Mouse (Mus musculus) embryonic facial prominence, embryonic 11.5 days (tissue): ENCODE measurements around the gene Gm20388. TPM values are rescaled to one million over a fixed set of nuclear protein-coding genes. Genes with fewer than 3 reads are reported as not detected.

Source experiments
- ATAC-seq: fragments of 200-750 bp; cut with Nextera tagmentation; replicated peaks from 2 replicates; pipeline ENCODE4 v1.8.0; 2017; ENCODE audit warnings: low read depth; ENCODE audit not compliant: insufficient number of reproducible peaks, low FRiP score, low TSS enrichment
- DNase-seq: peaks from one replicate; pipeline ENCODE4 v3.0.0-alpha.2; 2015; ENCODE audit warnings: low spot score
- H3K27ac ChIP-seq: fragments of 300-500 bp; sonication (generic); replicated peaks from 2 replicates; pipeline ENCODE4 v1.5.1; 2014; ENCODE audit warnings: mild to moderate bottlenecking, low read depth, low read length, control low read depth
- H3K27me3 ChIP-seq: fragments of 300-500 bp; sonication (generic); 2 replicates; pipeline ENCODE4 v1.6.1; 2014; ENCODE audit warnings: mild to moderate bottlenecking, low read length, moderate library complexity, mixed read lengths; ENCODE audit not compliant: control insufficient read depth, insufficient read depth
- H3K36me3 ChIP-seq: fragments of 300-500 bp; sonication (generic); replicated peaks from 2 replicates; pipeline ENCODE4 v1.6.1; 2014; ENCODE audit warnings: low read depth, mild to moderate bottlenecking, low read length, moderate library complexity, mixed read lengths; ENCODE audit not compliant: control insufficient read depth, insufficient read depth
- H3K4me1 ChIP-seq: fragments of 300-500 bp; sonication (generic); 2 replicates; pipeline ENCODE4 v1.6.1; 2014; ENCODE audit warnings: low read length, mixed read lengths; ENCODE audit not compliant: control insufficient read depth, insufficient read depth
- H3K4me2 ChIP-seq: fragments of 300-500 bp; sonication (generic); 2 replicates; pipeline ENCODE4 v1.6.1; 2014; ENCODE audit warnings: low read depth, mild to moderate bottlenecking, control low read depth, low read length, moderate library complexity
- H3K4me3 ChIP-seq: fragments of 300-500 bp; sonication (generic); 2 replicates; pipeline ENCODE4 v1.5.1; 2014; ENCODE audit warnings: low read depth, low read length, control low read depth
- H3K9ac ChIP-seq: fragments of 300-500 bp; sonication (generic); replicated peaks from 2 replicates; pipeline ENCODE4 v1.6.1; 2014; ENCODE audit warnings: mild to moderate bottlenecking, control low read depth, low read length
- H3K9me3 ChIP-seq: fragments of 300-500 bp; sonication (generic); replicated peaks from 2 replicates; pipeline ENCODE4 v1.6.1; 2016; ENCODE audit warnings: mild to moderate bottlenecking, low read length, inconsistent platforms, mixed read lengths; ENCODE audit not compliant: control insufficient read depth
- WGBS: fragments of 180-500 bp; shearing (Covaris S2); extraction: QIAGEN DNeasy Blood & Tissue Kit; methylation state at CpG from one replicate; pipeline ENCODE4 v1.1.7; 2014; 5-methylcytosine and 5-hydroxymethylcytosine counted together
- polyA plus RNA-seq: library from polyadenylated mRNA; unstranded; fragments of >200 nt; fragmentation: Nextera tagmentation; extraction: Ambion mirVana; gene quantifications from 2 replicates; pipeline ENCODE4 v1.2.1, GENCODE M21; 2014

Gm20388 gene
- polyA plus RNA-seq, 1 experiment from 2014 or later, result 3.1 TPM

DNA sequence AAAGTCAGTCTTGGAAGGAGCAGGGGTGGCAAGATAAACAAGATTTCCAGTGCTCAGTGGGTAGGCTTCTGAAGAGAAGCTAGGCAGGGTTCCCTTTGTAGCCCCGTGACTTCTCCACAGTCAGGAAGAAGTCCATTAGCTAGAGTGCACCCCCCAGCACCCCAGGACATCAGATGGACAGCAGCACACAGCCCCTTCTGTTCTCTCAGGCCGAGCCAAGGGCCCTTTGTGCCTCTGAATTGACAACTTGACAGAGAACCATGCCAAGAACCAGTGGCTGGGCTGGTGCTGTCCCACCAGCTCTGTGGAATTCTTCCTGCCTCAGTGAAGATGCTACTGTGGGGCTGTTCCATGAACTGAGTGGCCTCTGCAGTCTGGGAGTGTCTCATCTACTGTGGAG is 1947.1 kb downstream of the Gm20388 start:
- DNase-seq (no peak), ATAC-seq (no peak)
- H3K9me3 ChIP-seq, result no peaks in the 10 kb centered on the region
- H3K9ac ChIP-seq, result no peak overlapping the region
- no peak overlapping the region for H3K4me3 ChIP-seq
- H3K27me3 ChIP-seq, result no peaks in the 10 kb centered on the region
- no peak overlapping the region for H3K4me2 ChIP-seq
- 30% methylated on average over 2 of the region's 2 CpGs for WGBS
- no peak overlapping the region for H3K27ac ChIP-seq
- H3K36me3 ChIP-seq, result no peaks in the 10 kb centered on the region
- no peaks in the 10 kb centered on the region for H3K4me1 ChIP-seq

DNA sequence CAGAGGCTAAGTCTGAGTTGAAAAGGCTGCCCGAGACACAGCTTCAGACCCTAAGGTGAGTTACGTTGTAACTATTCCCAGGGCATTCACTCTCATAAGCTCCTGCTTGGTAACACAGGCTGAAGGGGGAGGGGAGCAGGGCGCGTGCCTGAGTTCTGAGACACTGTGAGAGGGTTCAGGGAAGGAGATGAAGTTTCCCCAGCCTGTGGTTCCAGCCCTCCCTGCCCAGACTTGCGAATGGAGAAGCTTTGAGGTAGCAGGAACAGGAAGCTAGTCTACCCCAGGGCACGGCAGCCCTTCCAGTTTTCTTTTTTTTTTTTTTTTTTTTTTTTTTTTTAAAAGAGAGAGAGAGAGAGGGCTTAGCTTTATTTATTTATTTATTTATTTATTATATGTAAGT is 1950.6 kb downstream of the Gm20388 start:
- Histone ChIP-seq H3K9me3 (no peaks in the 10 kb centered on the region), H3K4me3 (no peak overlapping the region), H3K9ac (no peak overlapping the region), H3K4me1 (no peaks in the 10 kb centered on the region), H3K27me3 (no peaks in the 10 kb centered on the region), H3K4me2 (no peak overlapping the region), H3K27ac (no peak overlapping the region), H3K36me3 (no peaks in the 10 kb centered on the region)
- ATAC-seq (no peak), DNase-seq (peak; percentile 26)
- 46% methylated on average over 6 of the region's 6 CpGs for WGBS

DNA sequence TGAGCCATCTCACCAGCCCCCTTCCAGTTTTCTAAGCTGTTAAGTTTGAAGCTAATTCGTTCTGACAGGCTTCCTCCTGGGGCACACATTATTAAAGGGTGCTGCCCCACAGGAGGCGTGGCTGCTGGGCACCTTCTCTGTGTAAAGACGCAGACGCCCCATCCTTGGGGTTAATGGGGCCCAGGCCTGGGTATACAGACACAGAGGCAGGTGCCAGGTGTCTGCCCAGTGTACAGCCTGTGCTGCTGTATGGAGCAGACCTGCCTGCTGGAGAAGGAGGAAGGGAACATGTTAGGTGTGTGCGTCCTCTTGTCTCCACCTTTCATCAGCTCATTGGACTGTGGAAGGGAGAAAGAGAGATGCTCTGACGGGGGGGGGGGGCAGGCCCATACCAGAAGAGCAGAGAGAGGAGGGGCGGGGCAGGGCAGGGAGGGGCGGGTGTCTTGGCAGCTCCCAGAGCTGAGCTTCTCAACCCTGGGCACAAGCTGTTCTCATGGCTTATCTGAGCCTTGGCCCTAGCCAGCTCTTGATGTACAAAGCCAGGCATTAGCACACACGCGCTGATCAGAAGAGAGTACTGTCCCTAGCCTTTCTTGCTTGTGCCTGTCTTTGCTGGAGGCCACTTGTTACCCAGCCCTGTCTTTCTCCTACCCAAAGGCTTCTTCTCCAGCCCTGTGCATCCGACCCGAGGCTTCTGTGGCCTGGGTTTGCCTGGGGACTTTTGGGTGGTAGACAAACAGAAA is 1951.3 kb downstream of the Gm20388 start:
- H3K9me3 ChIP-seq, result no peaks in the 10 kb centered on the region
- H3K27ac ChIP-seq, result no peak overlapping the region
- no peaks in the 10 kb centered on the region for H3K36me3 ChIP-seq
- no peak overlapping the region for H3K4me3 ChIP-seq
- no peak overlapping the region for H3K4me2 ChIP-seq
- no peak for DNase-seq
- H3K9ac ChIP-seq, result no peak overlapping the region
- H3K4me1 ChIP-seq, result no peaks in the 10 kb centered on the region
- no peaks in the 10 kb centered on the region for H3K27me3 ChIP-seq
- WGBS, result 69% methylated on average over 11 of the region's 12 CpGs
- peak; percentile 64; the same call in 1 of the 2 replicates for ATAC-seq

DNA sequence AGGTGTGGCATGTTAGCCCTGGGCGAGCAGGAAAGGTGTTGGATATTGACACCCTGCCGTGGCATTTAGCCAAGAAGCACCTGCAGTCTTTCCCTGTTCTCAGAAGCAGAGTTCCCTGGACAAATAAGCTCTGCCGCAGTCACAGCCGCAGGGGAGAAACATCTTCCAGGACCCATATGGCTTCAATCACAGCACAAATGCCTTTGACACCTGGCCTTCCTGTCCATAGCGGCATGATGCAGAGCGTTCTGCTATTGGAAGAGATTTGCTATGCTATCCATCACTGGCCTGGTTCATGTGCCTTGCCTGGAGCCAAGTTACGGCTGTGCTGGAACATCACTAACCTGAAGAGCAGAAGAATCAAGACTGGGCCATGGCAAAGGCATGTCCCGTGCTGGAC is 1954.7 kb downstream of the Gm20388 start:
- ATAC-seq, result no peak
- Histone ChIP-seq H3K36me3 (no peaks in the 10 kb centered on the region), H3K4me2 (no peak overlapping the region), H3K27me3 (no peaks in the 10 kb centered on the region), H3K27ac (no peak overlapping the region), H3K4me1 (no peaks in the 10 kb centered on the region), H3K9me3 (no peaks in the 10 kb centered on the region), H3K9ac (no peak overlapping the region), H3K4me3 (no peak overlapping the region)
- 56% methylated on average over 8 of the region's 8 CpGs for WGBS
- DNase-seq, result peak; percentile 57

DNA sequence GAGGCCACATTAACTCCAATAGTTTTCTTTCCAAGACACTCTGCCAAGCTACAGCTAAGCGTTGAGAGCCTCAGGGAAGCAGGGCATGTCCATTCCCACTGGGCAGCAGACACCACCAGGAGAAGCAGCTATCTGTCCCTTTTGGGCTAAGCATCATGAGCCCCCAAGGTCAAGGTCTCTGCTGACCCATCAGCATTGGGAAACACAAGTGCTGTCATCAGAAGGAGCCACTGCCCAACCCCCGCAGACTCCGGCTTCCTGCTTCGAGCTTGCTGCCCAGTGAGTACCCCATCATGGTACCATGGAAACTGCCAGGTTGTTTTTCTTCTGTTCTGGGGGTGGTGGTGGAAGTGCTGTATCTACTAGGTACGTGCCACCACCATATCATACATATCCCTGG is 1957.6 kb downstream of the Gm20388 start:
- Histone ChIP-seq H3K9ac (no peak overlapping the region), H3K4me2 (no peak overlapping the region), H3K36me3 (no peaks in the 10 kb centered on the region), H3K27ac (no peak overlapping the region), H3K4me1 (no peaks in the 10 kb centered on the region; the same call in 1 of the 2 replicates), H3K27me3 (no peaks in the 10 kb centered on the region), H3K4me3 (no peak overlapping the region), H3K9me3 (no peaks in the 10 kb centered on the region)
- DNase-seq, result no peak
- no peak for ATAC-seq
- 87% methylated on average over 5 of the region's 5 CpGs for WGBS

DNA sequence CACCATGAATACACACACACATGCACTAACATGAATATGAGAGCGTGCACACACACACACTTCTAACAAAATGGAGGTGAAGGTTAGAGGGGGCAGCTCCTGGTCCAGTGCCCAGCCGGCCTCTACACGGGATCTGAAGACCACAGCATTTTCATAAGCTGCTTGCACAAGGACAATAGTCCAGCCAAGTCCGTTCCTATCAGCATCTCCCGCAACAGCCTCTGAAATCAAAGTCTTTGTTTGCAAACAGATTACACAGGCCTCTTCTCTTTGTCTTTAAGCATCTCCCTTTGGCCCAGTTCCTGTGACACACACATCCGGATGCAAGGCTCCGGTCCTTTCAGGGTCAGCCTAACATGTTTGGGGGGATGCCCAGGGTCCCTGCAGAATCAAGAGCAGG is 1958.3 kb downstream of the Gm20388 start:
- no peak overlapping the region for H3K4me2 ChIP-seq
- no peak overlapping the region for H3K9ac ChIP-seq
- DNase-seq (no peak), ATAC-seq (no peak)
- no peaks in the 10 kb centered on the region for H3K9me3 ChIP-seq
- H3K36me3 ChIP-seq, result no peaks in the 10 kb centered on the region
- no peaks in the 10 kb centered on the region for H3K27me3 ChIP-seq
- 88% methylated on average over 7 of the region's 7 CpGs for WGBS
- H3K27ac ChIP-seq, result no peak overlapping the region
- no peak overlapping the region for H3K4me3 ChIP-seq
- H3K4me1 ChIP-seq, result no peaks in the 10 kb centered on the region; the same call in 1 of the 2 replicates

DNA sequence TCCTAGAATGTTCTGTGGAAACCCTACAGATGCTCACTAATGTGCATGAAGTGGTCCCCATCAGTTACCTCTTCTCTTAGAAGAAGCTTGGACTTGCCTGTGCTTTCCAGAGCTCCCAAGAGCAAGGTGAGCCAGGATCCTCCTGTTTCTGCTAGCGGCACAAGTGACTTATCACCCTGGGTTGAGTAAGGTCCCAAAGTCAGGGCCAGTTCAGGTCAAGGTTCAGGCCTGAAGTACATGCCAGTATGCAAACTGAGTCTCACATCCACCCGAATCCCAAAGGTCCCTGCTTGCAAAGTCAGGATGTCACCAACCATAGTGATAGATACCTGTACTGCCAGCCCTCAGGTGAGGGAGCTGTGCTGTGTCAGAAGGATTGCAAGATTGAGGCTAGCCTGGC is 1959.5 kb downstream of the Gm20388 start:
- Histone ChIP-seq H3K4me2 (no peak overlapping the region), H3K4me1 (no peaks in the 10 kb centered on the region; the same call in 1 of the 2 replicates), H3K36me3 (no peaks in the 10 kb centered on the region), H3K9ac (no peak overlapping the region), H3K27me3 (no peaks in the 10 kb centered on the region), H3K4me3 (no peak overlapping the region), H3K27ac (no peak overlapping the region), H3K9me3 (no peaks in the 10 kb centered on the region)
- 81% methylated on average over 2 of the region's 2 CpGs for WGBS
- no peak for ATAC-seq
- DNase-seq, result no peak

DNA sequence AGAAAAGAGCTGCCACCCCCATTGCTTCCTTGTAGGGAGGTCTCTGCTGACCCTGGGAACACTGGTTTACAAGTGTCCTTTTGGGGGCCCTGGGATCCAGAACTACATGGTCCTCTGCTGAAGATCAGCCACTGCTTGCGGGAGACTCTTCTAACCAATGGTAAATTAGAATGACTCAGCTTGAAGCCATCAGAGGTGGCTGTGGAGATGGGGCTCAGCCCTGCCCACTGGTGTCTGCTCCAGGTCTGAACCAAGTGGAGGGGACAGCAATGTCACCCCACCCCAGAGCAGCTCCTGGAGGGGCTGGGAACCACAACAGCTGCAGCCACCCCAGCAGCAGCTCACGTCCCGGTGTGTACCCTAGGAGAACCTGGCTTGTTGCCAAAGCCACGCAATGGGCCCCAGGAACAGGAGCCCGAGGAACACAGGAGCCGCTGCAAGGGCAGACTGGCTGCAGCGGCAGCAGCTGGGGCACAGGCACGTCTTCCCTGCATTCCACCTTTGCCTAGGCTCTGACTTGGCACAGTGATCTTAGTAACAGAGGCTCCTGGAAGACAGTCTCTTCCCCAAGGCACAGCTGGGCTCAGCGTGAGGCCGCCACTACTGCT is 1961.3 kb downstream of the Gm20388 start:
- Histone ChIP-seq H3K9me3 (no peaks in the 10 kb centered on the region), H3K4me2 (no peak overlapping the region), H3K36me3 (no peaks in the 10 kb centered on the region), H3K4me3 (no peak overlapping the region), H3K27ac (no peak overlapping the region), H3K4me1 (no peaks in the 10 kb centered on the region; the same call in 1 of the 2 replicates), H3K9ac (no peak overlapping the region), H3K27me3 (no peaks in the 10 kb centered on the region)
- WGBS, result 37% methylated on average over 10 of the region's 10 CpGs
- DNase-seq, result no peak
- no peak for ATAC-seq
